Mouse (Mus musculus) heart, postnatal 0 days (tissue): ENCODE measurements around the gene Eif1b. TPM values are rescaled to one million over a fixed set of nuclear protein-coding genes. Genes with fewer than 3 reads are reported as not detected.

Source experiments
- ATAC-seq: fragments of 200-750 bp; cut with Nextera tagmentation; 2 replicates; pipeline ENCODE4 v1.8.0; 2017; ENCODE audit warnings: low read depth, moderate number of reproducible peaks, moderate library complexity; ENCODE audit not compliant: insufficient read depth
- DNase-seq: peaks from one replicate; pipeline ENCODE4 v3.0.0-alpha.2; 2016; ENCODE audit warnings: low spot score
- H3K27ac ChIP-seq: fragments of 300-500 bp; sonication (generic); 2 replicates; pipeline ENCODE4 v1.5.1; 2014; ENCODE audit warnings: low read depth, mild to moderate bottlenecking
- H3K27me3 ChIP-seq: fragments of 300-500 bp; sonication (generic); 2 replicates; pipeline ENCODE4 v1.6.1; 2014; ENCODE audit warnings: low read length, mixed read lengths; ENCODE audit not compliant: control insufficient read depth, insufficient read depth
- H3K36me3 ChIP-seq: fragments of 300-500 bp; sonication (generic); replicated peaks from 2 replicates; pipeline ENCODE4 v1.6.1; 2014; ENCODE audit warnings: low read length, mixed read lengths; ENCODE audit not compliant: control insufficient read depth, insufficient read depth
- H3K4me1 ChIP-seq: fragments of 300-500 bp; sonication (generic); 2 replicates; pipeline ENCODE4 v1.6.1; 2014; ENCODE audit warnings: antibody characterized with exemption; ENCODE audit not compliant: control insufficient read depth, insufficient read depth
- H3K4me2 ChIP-seq: fragments of 300-500 bp; sonication (generic); 2 replicates; pipeline ENCODE4 v1.6.1; 2014; ENCODE audit warnings: low read depth, mild to moderate bottlenecking, low read length, moderate library complexity
- H3K4me3 ChIP-seq: fragments of 300-500 bp; sonication (generic); 2 replicates; pipeline ENCODE4 v1.5.1; 2014; ENCODE audit warnings: low read depth, low read length
- H3K9ac ChIP-seq: fragments of 300-500 bp; sonication (generic); replicated peaks from 2 replicates; pipeline ENCODE4 v1.6.1; 2014; ENCODE audit warnings: low read depth, low read length, mixed read lengths
- H3K9me3 ChIP-seq: fragments of 300-500 bp; sonication (generic); replicated peaks from 2 replicates; pipeline ENCODE4 v1.6.1; 2016; ENCODE audit warnings: low read length; ENCODE audit not compliant: control insufficient read depth
- CTCF ChIP-seq: IDR thresholded peaks from 2 replicates; pipeline ENCODE4 v1.5.1; 2016; ENCODE audit warnings: antibody characterized with exemption, control low read depth, low read depth
- EP300 ChIP-seq: IDR thresholded peaks from 2 replicates; pipeline ENCODE4 v1.6.1; 2016; ENCODE audit warnings: antibody characterized with exemption, low read depth
- WGBS: fragments of 180-500 bp; shearing (Covaris S2); extraction: QIAGEN DNeasy Blood & Tissue Kit; methylation state at CpG from one replicate; pipeline ENCODE4 v1.1.7; 2014; 5-methylcytosine and 5-hydroxymethylcytosine counted together
- polyA plus RNA-seq: library from polyadenylated mRNA; unstranded; fragments of >200 nt; fragmentation: Nextera tagmentation; extraction: Ambion mirVana; gene quantifications from 2 replicates; pipeline ENCODE4 v1.2.1, GENCODE M21; 2015
- total RNA-seq: library from RNA; depleted of rRNA; stranded (reverse); fragments of >200 nt; gene quantifications from 2 replicates; pipeline ENCODE4 v1.2.3, GENCODE M21; 2014; ENCODE audit warnings: low replicate concordance

The Eif1b gene
- total and polyA plus RNA-seq, 2 experiments from 2014 or later = 50.9 to 137 TPM

- 76% methylated on average over 1 of the region's 1 CpGs for WGBS
- Histone ChIP-seq H3K27me3 (no peaks in the 10 kb centered on the region), H3K9me3 (no peaks in the 10 kb centered on the region), H3K4me1 (no peaks in the 10 kb centered on the region), H3K4me3 (no peak overlapping the region), H3K36me3 (no peaks in the 10 kb centered on the region), H3K4me2 (no peak overlapping the region), H3K27ac (no peak overlapping the region), H3K9ac (no peak overlapping the region)
- TF ChIP-seq EP300 = no peak
- TF ChIP-seq CTCF = no peak
- ATAC-seq (no peak), DNase-seq (no peak)
Observed at GRCm38 (mm10) chr9:120521161-120521560, 29.1 kb downstream of the Eif1b start.

- H3K27me3 ChIP-seq = no peaks in the 10 kb centered on the region
- no peaks in the 10 kb centered on the region for H3K4me1 ChIP-seq
- no peak overlapping the region for H3K27ac ChIP-seq
- H3K36me3 ChIP-seq = no peaks in the 10 kb centered on the region
- ATAC-seq (no peak), DNase-seq (no peak)
- H3K4me2 ChIP-seq = no peak overlapping the region
- 78% methylated on average over 4 of the region's 4 CpGs for WGBS
- H3K9me3 ChIP-seq = no peaks in the 10 kb centered on the region
- TF ChIP-seq CTCF (no peak), EP300 (no peak)
- H3K4me3 ChIP-seq = no peak overlapping the region
- no peak overlapping the region for H3K9ac ChIP-seq
Observed at GRCm38 (mm10) chr9:120527270-120527669, 35.2 kb downstream of the Eif1b start.

- Histone ChIP-seq H3K9ac (no peak overlapping the region), H3K9me3 (no peaks in the 10 kb centered on the region), H3K27me3 (no peaks in the 10 kb centered on the region), H3K4me2 (no peak overlapping the region), H3K4me1 (no peaks in the 10 kb centered on the region), H3K27ac (no peak overlapping the region), H3K36me3 (no peaks in the 10 kb centered on the region), H3K4me3 (no peak overlapping the region)
- no peak for DNase-seq
- 84% methylated on average over 8 of the region's 8 CpGs for WGBS
- TF ChIP-seq CTCF (no peak), EP300 (no peak)
- no peak for ATAC-seq
Observed at GRCm38 (mm10) chr9:120527919-120528318, 35.9 kb downstream of the Eif1b start.

GRCm38 (mm10) chr9:120528815-120529510 is 36.9 kb downstream of the Eif1b start:
- no peaks in the 10 kb centered on the region for H3K36me3 ChIP-seq
- no peak overlapping the region for H3K4me2 ChIP-seq
- no peak overlapping the region for H3K27ac ChIP-seq
- H3K27me3 ChIP-seq = no peaks in the 10 kb centered on the region
- ATAC-seq (no peak), DNase-seq (no peak)
- no peak overlapping the region for H3K4me3 ChIP-seq
- H3K9me3 ChIP-seq = no peaks in the 10 kb centered on the region
- no peak for TF ChIP-seq CTCF
- no peak for TF ChIP-seq EP300
- no peak overlapping the region for H3K9ac ChIP-seq
- H3K4me1 ChIP-seq = no peaks in the 10 kb centered on the region
- 79% methylated on average over 17 of the region's 17 CpGs for WGBS

- H3K4me1 ChIP-seq = no peaks in the 10 kb centered on the region
- TF ChIP-seq CTCF (no peak), EP300 (no peak)
- no peaks in the 10 kb centered on the region for H3K27me3 ChIP-seq
- no peak overlapping the region for H3K9ac ChIP-seq
- no peak overlapping the region for H3K27ac ChIP-seq
- H3K9me3 ChIP-seq = no peaks in the 10 kb centered on the region
- no peaks in the 10 kb centered on the region for H3K36me3 ChIP-seq
- no peak for ATAC-seq
- H3K4me3 ChIP-seq = no peak overlapping the region
- no peak overlapping the region for H3K4me2 ChIP-seq
- whole genome bisulfite sequencing = 87% methylated on average over 5 of the region's 5 CpGs
- DNase-seq = no peak
Observed at GRCm38 (mm10) chr9:120530471-120530870, 38.4 kb downstream of the Eif1b start.

- no peaks in the 10 kb centered on the region for H3K27me3 ChIP-seq
- H3K27ac ChIP-seq = no peak overlapping the region
- H3K9ac ChIP-seq = no peak overlapping the region
- H3K4me3 ChIP-seq = no peak overlapping the region
- 76% methylated on average over 6 of the region's 6 CpGs for WGBS
- no peaks in the 10 kb centered on the region for H3K36me3 ChIP-seq
- H3K9me3 ChIP-seq = no peaks in the 10 kb centered on the region
- no peaks in the 10 kb centered on the region for H3K4me1 ChIP-seq
- H3K4me2 ChIP-seq = no peak overlapping the region
- no peak for ATAC-seq
- no peak for DNase-seq
- no peak for TF ChIP-seq EP300
- TF ChIP-seq CTCF = no peak
Observed at GRCm38 (mm10) chr9:120532062-120532461, 40.0 kb downstream of the Eif1b start.
